Mouse (Mus musculus) megakaryocyte, embryonic 14.5 days (primary cell): ENCODE data around the gene Spsb4. TPM values are rescaled to one million over a fixed set of nuclear protein-coding genes. Genes with fewer than 3 reads are reported as not detected.

Experiments
- H3K27me3 ChIP-seq: replicated peaks from 2 replicates; pipeline ENCODE3; 2012; ENCODE audit warnings: inconsistent platforms
- H3K36me3 ChIP-seq: replicated peaks from 2 replicates; pipeline ENCODE3; 2012; ENCODE audit warnings: low read length, inconsistent platforms, mixed read lengths
- H3K4me1 ChIP-seq: 2 replicates; pipeline ENCODE4 v1.6.1; 2012; ENCODE audit warnings: inconsistent platforms
- H3K4me3 ChIP-seq: replicated peaks from 2 replicates; pipeline ENCODE3; 2012; ENCODE audit warnings: moderate library complexity, mild to moderate bottlenecking, inconsistent platforms
- H3K9me3 ChIP-seq: 2 replicates; pipeline ENCODE4 v1.6.1; 2012; ENCODE audit warnings: inconsistent platforms
- FLI1 ChIP-seq: IDR thresholded peaks from 2 replicates; pipeline ENCODE4 v1.6.1; 2012; ENCODE audit warnings: low read length, inconsistent platforms, mixed read lengths
- GATA1 ChIP-seq: IDR thresholded peaks from 3 replicates; pipeline ENCODE4 v1.6.1; 2012; ENCODE audit warnings: mixed read lengths, low read length, inconsistent platforms, borderline replicate concordance
- polyA plus RNA-seq: library from polyadenylated mRNA; stranded (reverse); fragments of >175 nt; gene quantifications from 2 replicates; pipeline ENCODE4 v1.2.3, GENCODE M21; 2012; ENCODE audit warnings: low replicate concordance; ENCODE audit not compliant: insufficient read depth

Spsb4 gene
- polyA plus RNA-seq, result not detected in 2 replicates

DNA sequence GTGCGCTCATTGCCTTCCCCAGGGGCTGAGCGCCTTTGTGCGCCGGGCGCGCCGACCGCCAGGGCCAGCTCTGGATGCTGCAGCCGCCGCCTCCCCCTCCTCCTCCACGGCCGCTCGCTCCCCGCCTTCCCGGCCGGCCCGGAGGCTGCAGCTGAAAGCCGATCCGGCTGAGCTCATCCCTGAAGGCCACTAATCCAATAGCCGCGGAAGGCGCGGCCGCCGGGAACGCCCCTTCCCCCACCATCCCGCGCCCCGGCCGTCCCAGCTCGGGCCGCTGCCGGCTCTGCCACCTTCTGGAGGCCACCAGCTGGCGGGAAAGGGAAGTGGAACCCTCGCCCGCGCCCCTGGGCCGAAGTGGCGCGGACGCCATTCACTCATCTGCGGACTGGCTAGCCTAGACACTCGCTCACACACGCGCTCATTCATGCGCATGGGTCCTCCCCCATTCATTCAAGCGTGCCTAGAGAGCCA is at the start of gene Spsb4:
TSS of gene Spsb4 (minus strand) at position 167 of the 471 bp plus-strand sequence.
- Histone ChIP-seq H3K4me3 (peak within 1 kb of the TSS; percentile 89), H3K4me1 (peaks cover 26% of the 10 kb centered on the region), H3K27me3 (peaks cover 82% of the 10 kb centered on the region), H3K36me3 (no peaks in the 10 kb centered on the region), H3K9me3 (peaks cover 20% of the 10 kb centered on the region; the same call in 1 of the 2 replicates)
- TF ChIP-seq GATA1 (no peak), FLI1 (no peak)

GRCm38 (mm10) chr9:97067761-97068160 is 49.1 kb upstream of the Spsb4 start:
- H3K4me3 ChIP-seq, result no peak overlapping the region
- peaks cover 13% of the 10 kb centered on the region; the same call in 1 of the 2 replicates for H3K4me1 ChIP-seq
- TF ChIP-seq FLI1 (no peak), GATA1 (no peak)
- H3K9me3 ChIP-seq, result no peaks in the 10 kb centered on the region
- H3K27me3 ChIP-seq, result no peaks in the 10 kb centered on the region
- peaks cover 55% of the 10 kb centered on the region for H3K36me3 ChIP-seq

DNA sequence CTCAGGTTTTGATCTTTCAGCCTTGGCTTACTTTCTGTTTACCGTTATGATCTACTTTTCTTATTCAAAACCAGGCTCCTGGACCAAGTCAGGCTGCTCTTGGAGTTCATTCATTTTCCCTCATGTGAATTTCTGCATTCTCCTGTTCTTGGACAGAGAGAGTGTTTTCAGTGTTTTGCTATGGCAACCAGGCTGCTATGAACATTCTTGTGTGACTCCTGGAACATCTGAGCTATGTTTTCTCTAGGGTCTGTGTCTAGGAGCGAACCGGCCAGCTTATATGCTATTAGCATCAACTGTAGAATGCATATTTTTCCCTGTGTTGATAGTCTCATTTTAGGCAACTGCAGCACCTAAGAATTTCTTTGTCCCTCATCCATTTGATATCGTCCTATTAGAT is 47.2 kb upstream of the Spsb4 start:
- Histone ChIP-seq H3K4me3 (no peak overlapping the region), H3K4me1 (peaks cover 18% of the 10 kb centered on the region), H3K27me3 (no peaks in the 10 kb centered on the region), H3K9me3 (no peaks in the 10 kb centered on the region), H3K36me3 (peaks cover 36% of the 10 kb centered on the region)
- TF ChIP-seq FLI1 (no peak), GATA1 (no peak)

- H3K4me1 ChIP-seq, result peaks cover 19% of the 10 kb centered on the region
- no peak overlapping the region for H3K4me3 ChIP-seq
- TF ChIP-seq GATA1, result no peak
- no peak for TF ChIP-seq FLI1
- H3K9me3 ChIP-seq, result no peaks in the 10 kb centered on the region
- H3K27me3 ChIP-seq, result no peaks in the 10 kb centered on the region
- H3K36me3 ChIP-seq, result peaks cover 33% of the 10 kb centered on the region
Observed at GRCm38 (mm10) chr9:97065216-97065615, 46.6 kb upstream of the Spsb4 start.

GRCm38 (mm10) chr9:97064161-97064560 is 45.5 kb upstream of the Spsb4 start:
- H3K27me3 ChIP-seq, result no peaks in the 10 kb centered on the region
- peaks cover 18% of the 10 kb centered on the region for H3K4me1 ChIP-seq
- H3K4me3 ChIP-seq, result no peak overlapping the region
- peaks cover 27% of the 10 kb centered on the region for H3K36me3 ChIP-seq
- no peaks in the 10 kb centered on the region for H3K9me3 ChIP-seq
- TF ChIP-seq GATA1, result no peak
- no peak for TF ChIP-seq FLI1

DNA sequence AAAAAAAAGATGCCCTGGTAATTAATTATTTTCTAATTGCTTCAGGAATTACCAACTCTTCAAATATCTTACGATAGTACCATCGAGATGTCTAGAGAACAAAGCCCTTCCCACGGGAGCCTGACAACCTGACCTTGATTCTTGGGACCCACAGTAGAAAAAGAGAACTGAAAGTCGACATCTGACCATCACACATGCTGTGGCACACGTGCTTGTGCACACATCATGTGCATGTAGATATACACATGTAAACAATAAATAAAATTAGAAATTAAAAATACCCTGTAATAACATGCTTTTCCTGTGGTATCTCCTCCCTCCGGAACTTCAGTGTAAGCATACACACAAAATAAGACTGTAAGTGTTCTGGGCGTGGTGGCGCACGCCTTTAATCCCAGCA is 43.1 kb upstream of the Spsb4 start:
- no peaks in the 10 kb centered on the region for H3K27me3 ChIP-seq
- no peak for TF ChIP-seq GATA1
- no peak for TF ChIP-seq FLI1
- no peak overlapping the region for H3K4me3 ChIP-seq
- H3K9me3 ChIP-seq, result no peaks in the 10 kb centered on the region
- peaks cover 10% of the 10 kb centered on the region for H3K4me1 ChIP-seq
- peaks cover 3% of the 10 kb centered on the region for H3K36me3 ChIP-seq

GRCm38 (mm10) chr9:97056541-97057338 is 38.1 kb upstream of the Spsb4 start:
- Histone ChIP-seq H3K36me3 (no peaks in the 10 kb centered on the region), H3K4me1 (peaks cover 9% of the 10 kb centered on the region; the same call in 1 of the 2 replicates), H3K27me3 (peaks cover 1% of the 10 kb centered on the region), H3K9me3 (no peaks in the 10 kb centered on the region), H3K4me3 (no peak overlapping the region)
- TF ChIP-seq GATA1 (no peak), FLI1 (no peak)

DNA sequence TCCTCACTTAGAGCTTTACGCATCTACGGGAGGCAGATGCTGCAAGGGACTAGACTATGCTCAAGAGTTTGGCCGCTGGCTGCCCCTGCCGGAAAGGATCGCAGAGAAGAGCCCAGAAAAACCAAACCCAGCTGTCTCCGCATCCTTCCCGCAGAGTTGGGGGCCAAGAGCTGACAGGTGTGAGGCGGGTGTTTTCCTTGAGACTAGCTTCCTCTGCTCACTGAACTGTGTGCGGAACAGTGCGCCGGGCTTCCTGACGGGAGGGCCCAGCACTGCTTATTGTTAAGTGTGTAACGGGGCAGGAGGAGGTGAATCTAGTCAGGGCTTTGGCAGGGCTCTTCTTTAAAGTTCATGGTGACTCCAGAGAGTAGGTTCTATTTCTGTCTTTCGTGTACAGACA is 37.3 kb upstream of the Spsb4 start:
- no peaks in the 10 kb centered on the region for H3K36me3 ChIP-seq
- H3K27me3 ChIP-seq, result peaks cover 1% of the 10 kb centered on the region
- H3K4me3 ChIP-seq, result no peak overlapping the region
- peaks cover 4% of the 10 kb centered on the region; the same call in 1 of the 2 replicates for H3K4me1 ChIP-seq
- H3K9me3 ChIP-seq, result no peaks in the 10 kb centered on the region
- TF ChIP-seq GATA1, result no peak
- no peak for TF ChIP-seq FLI1

- TF ChIP-seq GATA1 (no peak), FLI1 (no peak)
- H3K27me3 ChIP-seq, result peaks cover 1% of the 10 kb centered on the region
- H3K4me3 ChIP-seq, result no peak overlapping the region
- no peaks in the 10 kb centered on the region for H3K36me3 ChIP-seq
- H3K4me1 ChIP-seq, result no peaks in the 10 kb centered on the region
- H3K9me3 ChIP-seq, result 0 out of 2 replicates have a peak, but pooled peaks cover 2% of the 10 kb centered on the region
Observed at GRCm38 (mm10) chr9:97051176-97051575, 32.5 kb upstream of the Spsb4 start.

GRCm38 (mm10) chr9:97046240-97046639 is 27.6 kb upstream of the Spsb4 start:
- H3K9me3 ChIP-seq, result 0 out of 2 replicates have a peak, but pooled peaks cover 2% of the 10 kb centered on the region
- no peaks in the 10 kb centered on the region for H3K4me1 ChIP-seq
- H3K27me3 ChIP-seq, result no peaks in the 10 kb centered on the region
- TF ChIP-seq GATA1 (no peak), FLI1 (no peak)
- H3K36me3 ChIP-seq, result no peaks in the 10 kb centered on the region
- no peak overlapping the region for H3K4me3 ChIP-seq
